Mouse (Mus musculus): ENCODE results near the gene Galnt16. TPM values are rescaled to one million over a fixed set of nuclear protein-coding genes. Genes with fewer than 3 reads are reported as not detected.
A peak's percentile ranks its signal among the peaks of the same experiment; 100 is the strongest.

Gene Galnt16
- total and polyA plus RNA-seq, 3 experiments = 6.3 to 9.3 (median 6.7) TPM

GRCm38 (mm10) chr12:80598236-80598635, 80.2 kb downstream of the Galnt16 start:
- no peak for DNase-seq

- DNase-seq = peak; percentile 60
These were observed 80.7 kb downstream of the Galnt16 start for GRCm38 (mm10) chr12:80598756-80599155.

DNA sequence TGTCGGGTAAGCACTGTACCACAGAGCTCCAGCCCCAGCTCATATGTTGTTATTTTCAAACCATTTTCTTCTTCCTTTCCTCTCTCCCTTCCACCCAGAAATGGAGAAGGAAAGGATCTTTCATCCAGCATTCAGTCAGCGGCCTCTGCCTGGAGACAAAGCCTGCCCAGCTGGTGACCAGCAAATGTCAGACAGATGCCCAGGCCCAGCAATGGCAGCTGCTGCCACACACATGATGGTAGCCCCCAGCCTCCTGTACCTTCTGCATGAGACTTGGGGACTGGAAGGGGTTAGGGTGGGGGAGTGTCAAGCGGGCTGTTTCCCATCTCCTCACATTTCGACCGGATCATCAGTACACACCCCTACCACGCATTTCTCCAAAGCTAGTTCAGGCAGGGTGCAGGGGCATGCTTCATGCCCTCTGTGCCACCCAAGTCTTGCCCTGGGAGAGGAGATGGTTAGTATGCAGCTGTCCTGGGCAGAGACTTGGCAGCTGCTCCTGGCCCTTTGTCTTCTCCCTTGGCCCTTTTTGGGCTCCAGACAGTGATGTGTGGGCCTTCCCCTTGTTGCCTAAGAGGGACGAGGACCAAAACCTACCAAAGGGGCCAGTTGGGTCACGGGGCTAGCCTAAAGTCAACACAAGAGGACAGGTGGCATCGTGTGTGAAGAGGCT, 83.7 kb downstream of the Galnt16 start:
- DNase-seq = no peak

GRCm38 (mm10) chr12:80602432-80602831, 84.4 kb downstream of the Galnt16 start:
- DNase-seq = no peak

DNA sequence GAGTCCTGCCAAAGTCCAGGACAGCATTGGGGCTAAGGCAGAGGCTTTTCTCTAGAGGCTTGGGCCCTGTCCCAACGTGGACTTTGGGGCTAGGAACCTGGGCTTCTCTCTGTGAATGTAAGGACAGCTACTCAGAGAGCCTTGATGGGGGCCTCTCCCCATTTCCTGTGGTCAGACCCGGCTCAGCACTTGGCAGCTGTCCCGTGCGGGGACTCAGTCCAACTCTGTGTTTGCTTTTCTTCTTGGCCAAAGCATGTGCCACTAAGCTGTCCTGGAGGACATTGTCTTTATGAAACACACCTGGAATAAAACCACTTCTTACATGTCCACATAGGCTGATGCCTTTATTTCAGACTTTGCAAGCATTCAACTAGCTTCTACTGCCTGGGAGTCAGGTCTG, 85.5 kb downstream of the Galnt16 start:
- peak; percentile 34 for DNase-seq

GRCm38 (mm10) chr12:80604218-80604617, 86.1 kb downstream of the Galnt16 start:
- no peak for DNase-seq

GRCm38 (mm10) chr12:80608576-80608975, 90.5 kb downstream of the Galnt16 start:
- no peak for DNase-seq

DNA sequence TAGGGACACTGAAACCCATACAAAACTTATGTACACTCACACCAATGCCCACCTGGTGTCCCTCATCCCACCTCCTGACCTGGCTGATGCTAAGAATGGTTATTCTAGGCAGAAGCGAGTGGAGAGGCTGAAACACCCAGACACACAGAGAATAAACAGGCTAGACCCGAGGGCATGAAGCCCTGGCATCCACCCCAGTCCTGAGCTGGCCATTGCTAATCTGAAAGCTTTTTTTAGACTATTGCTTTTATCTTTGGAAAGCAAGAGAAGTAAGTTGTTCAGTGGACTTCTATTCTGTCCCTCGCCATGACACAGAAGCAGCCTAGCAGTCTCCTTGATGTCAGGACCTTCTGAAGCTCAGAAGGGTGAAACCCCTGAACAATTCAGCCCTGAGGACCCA, 91.9 kb downstream of the Galnt16 start:
- DNase-seq = no peak

GRCm38 (mm10) chr12:80612113-80612791, 94.2 kb downstream of the Galnt16 start:
- no peak for DNase-seq

GRCm38 (mm10) chr12:80615371-80616257, 97.5 kb downstream of the Galnt16 start:
- DNase-seq = peak; percentile 31

DNA sequence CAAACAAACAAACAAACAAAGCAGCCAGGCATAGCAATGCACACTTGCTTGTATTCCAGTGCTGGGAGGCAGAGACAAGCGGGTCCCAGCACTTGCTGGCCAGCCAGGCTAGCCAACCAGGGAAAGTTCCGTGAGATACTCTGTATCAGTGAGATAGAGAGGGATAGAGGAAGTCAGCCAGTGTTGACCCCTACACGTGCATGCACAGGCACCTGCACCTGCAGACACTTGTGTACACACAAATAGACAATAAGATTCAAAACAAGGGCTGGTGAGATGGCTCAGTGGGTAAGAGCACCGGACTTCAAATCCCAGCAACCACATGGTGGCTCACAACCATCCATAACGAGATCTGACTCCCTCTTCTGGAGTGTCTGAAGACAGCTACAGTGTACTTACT, 102.4 kb downstream of the Galnt16 start:
- DNase-seq = no peak

GRCm38 (mm10) chr12:80631790-80632189, 113.7 kb downstream of the Galnt16 start:
- no peak for DNase-seq

DNA sequence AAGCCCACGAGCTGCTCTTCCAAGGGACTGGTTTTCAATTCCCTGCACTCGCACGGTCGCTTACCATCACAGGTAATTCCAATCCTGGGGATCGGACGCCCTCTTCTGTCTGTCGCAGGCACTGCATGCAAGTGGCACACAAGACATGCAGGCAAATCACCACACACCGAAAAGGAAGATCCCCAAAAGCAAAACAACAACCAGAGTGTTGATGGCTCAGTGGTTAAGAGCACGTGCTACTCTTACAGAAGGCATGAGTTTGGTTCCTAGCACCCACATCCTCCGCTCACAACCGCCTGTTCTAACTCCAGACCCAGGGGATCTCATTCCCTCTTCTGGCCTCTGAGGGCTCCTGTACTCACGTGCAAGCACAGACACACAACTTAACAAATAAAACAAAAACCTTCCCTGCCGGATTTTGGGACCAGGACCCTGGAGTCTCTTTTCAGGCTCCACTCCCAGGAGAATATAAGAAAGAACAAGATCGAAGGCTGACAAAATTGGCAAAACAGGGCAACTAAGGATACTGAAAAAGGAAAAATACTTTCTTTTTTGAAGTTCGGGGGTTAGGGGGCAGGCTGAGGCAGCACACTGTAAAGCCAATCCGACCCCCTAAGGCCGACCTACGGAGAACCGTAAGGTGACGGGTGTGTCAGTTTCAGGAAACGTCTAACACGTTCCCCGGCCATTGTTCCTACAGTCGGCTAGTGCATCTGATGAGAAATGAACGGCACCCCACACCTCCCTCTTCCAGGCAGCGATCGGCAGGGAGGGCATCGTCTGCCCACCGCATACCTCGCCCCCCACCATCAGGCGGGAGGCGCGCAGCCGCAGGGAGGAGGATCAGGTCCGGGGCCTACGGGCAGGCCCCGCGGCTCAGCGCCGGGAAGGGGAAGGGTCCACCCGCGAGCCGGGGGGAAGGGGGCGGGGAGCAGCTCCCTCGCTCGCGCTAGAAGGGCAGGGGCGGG, 124.9 kb downstream of the Galnt16 start:
- peak; percentile 46 for DNase-seq

- peak; percentile 96 for DNase-seq
These were observed 125.8 kb downstream of the Galnt16 start, which contains the start of the genes Slc39a9 and Erh for GRCm38 (mm10) chr12:80643693-80644505. Gene Slc39a9, plus strand, starts transcription at chr12:80643883. Gene Erh, minus strand, starts transcription at chr12:80644341.

DNA sequence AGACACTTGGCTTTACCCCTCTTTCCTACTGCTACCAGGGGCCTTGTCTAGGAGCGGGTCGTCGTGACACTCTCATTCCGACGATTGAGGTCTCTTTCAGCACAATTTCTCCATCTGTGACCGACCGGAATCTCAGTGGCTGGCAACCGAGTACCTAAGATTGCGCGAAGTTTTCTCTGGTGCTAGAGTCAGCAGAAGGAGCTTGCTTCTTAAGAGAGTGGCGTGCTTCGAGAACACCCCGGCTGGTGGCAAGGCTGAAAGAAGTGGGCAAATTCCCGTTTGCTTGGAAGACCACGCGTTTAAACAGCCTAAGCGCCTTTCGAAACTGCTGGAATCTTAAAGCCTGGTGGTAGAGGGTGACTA, 126.4 kb downstream of the Galnt16 start:
- no peak for DNase-seq

- DNase-seq = no peak
These were observed 128.3 kb downstream of the Galnt16 start for GRCm38 (mm10) chr12:80646377-80646776.

GRCm38 (mm10) chr12:80653951-80654658, 136.0 kb downstream of the Galnt16 start:
- peak; percentile 34 for DNase-seq

GRCm38 (mm10) chr12:80654659-80655025, 136.6 kb downstream of the Galnt16 start:
- DNase-seq = peak; percentile 37

- no peak for DNase-seq
These were observed 140.6 kb downstream of the Galnt16 start for GRCm38 (mm10) chr12:80658661-80659060.

DNA sequence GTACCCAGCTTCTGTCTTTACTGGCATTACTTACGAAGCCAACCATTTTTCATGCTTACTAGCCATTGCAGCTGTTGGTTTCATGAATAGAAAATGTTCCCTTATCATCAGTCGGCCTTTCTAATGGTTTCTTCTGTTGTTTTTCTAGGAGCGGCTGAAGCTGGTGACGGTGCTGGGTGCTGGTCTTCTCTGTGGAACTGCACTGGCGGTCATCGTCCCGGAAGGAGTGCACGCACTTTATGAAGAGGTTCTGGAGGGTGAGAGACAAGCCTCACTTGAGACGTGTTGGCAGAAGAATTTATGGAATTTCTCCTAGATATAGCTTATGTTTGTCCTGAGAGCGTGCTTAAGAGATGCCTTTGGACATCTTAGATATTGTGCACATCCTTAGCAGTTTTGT, 144.2 kb downstream of the Galnt16 start:
- no peak for DNase-seq

Measured in adrenal gland, adult 2 months (tissue).